Mouse (Mus musculus) small intestine, adult 2 months (tissue): ENCODE measurements around the gene Rnf167. TPM values are rescaled to one million over a fixed set of nuclear protein-coding genes. Genes with fewer than 3 reads are reported as not detected.
A peak's percentile ranks its signal among the peaks of the same experiment; 100 is the strongest.

Source experiments
- H3K27ac ChIP-seq: fragments of 200-500 bp; 2 replicates; pipeline ENCODE4 v1.5.1; 2012; ENCODE audit warnings: low read depth, low read length, control low read depth, inconsistent platforms; ENCODE audit not compliant: insufficient read depth
- H3K27me3 ChIP-seq: fragments of 200-500 bp; 2 replicates; pipeline ENCODE4 v1.6.1; 2012; ENCODE audit warnings: mild to moderate bottlenecking, moderate library complexity, low read length, inconsistent platforms; ENCODE audit not compliant: control insufficient read depth, insufficient read depth
- H3K36me3 ChIP-seq: fragments of 200-500 bp; 2 replicates; pipeline ENCODE4 v1.6.1; 2012; ENCODE audit warnings: mild to moderate bottlenecking, low read length, control low read depth, inconsistent platforms; ENCODE audit not compliant: control insufficient read depth, insufficient read depth
- H3K4me1 ChIP-seq: fragments of 200-500 bp; 2 replicates; pipeline ENCODE4 v1.6.1; 2012; ENCODE audit warnings: low read length, inconsistent platforms, mixed read lengths; ENCODE audit not compliant: control insufficient read depth, insufficient read depth, insufficient read length
- H3K4me3 ChIP-seq: fragments of 200-500 bp; 2 replicates; pipeline ENCODE4 v1.5.1; 2012; ENCODE audit warnings: low read depth, mild to moderate bottlenecking, control low read depth, inconsistent platforms, low read length, moderate library complexity
- CTCF ChIP-seq: fragments of 200-500 bp; IDR thresholded peaks from 2 replicates; pipeline ENCODE4 v1.5.1; 2012; ENCODE audit warnings: low read depth, mild to moderate bottlenecking, control low read depth, inconsistent platforms, low read length, moderate library complexity, mixed read lengths; ENCODE audit not compliant: insufficient replicate concordance, insufficient read length; ENCODE audit errors: extremely low read depth
- POLR2A ChIP-seq: fragments of 200-500 bp; IDR thresholded peaks from 2 replicates; pipeline ENCODE4 v1.6.1; 2012; ENCODE audit warnings: low read depth, mild to moderate bottlenecking, control low read depth, inconsistent platforms, low read length, moderate library complexity
- WGBS: fragments of 180-500 bp; shearing (Covaris S2); methylation state at CpG from one replicate; pipeline ENCODE4 v1.1.7; 2018; 5-methylcytosine and 5-hydroxymethylcytosine counted together
- polyA plus RNA-seq: library from polyadenylated mRNA; depleted of rRNA; stranded (reverse); fragments of >200 nt; gene quantifications from 2 replicates; pipeline ENCODE4 v1.2.3, GENCODE M21; 2012

The Rnf167 gene
- polyA plus RNA-seq, 1 experiment: 114 TPM

GRCm38 (mm10) chr11:70623053-70623742, 23.8 kb upstream of the Rnf167 start:
- 44% methylated on average over 10 of the region's 10 CpGs for WGBS
- H3K36me3 ChIP-seq: no peaks in the 10 kb centered on the region
- peaks cover 27% of the 10 kb centered on the region for H3K4me1 ChIP-seq
- TF ChIP-seq POLR2A (no peak), CTCF (peak; percentile 51; the same call in 1 of the 2 replicates)
- no peaks in the 10 kb centered on the region for H3K27me3 ChIP-seq
- no peak overlapping the region for H3K27ac ChIP-seq
- no peak overlapping the region for H3K4me3 ChIP-seq

- no peak overlapping the region for H3K4me3 ChIP-seq
- H3K4me1 ChIP-seq: peaks cover 29% of the 10 kb centered on the region
- H3K27ac ChIP-seq: no peak overlapping the region
- WGBS: 44% methylated on average over 4 of the region's 4 CpGs
- H3K27me3 ChIP-seq: no peaks in the 10 kb centered on the region
- H3K36me3 ChIP-seq: no peaks in the 10 kb centered on the region
- TF ChIP-seq CTCF: peak; percentile 70; the same call in 1 of the 2 replicates
- no peak for TF ChIP-seq POLR2A
Observed at GRCm38 (mm10) chr11:70625473-70625872, 21.6 kb upstream of the Rnf167 start.

- Histone ChIP-seq H3K36me3 (no peaks in the 10 kb centered on the region), H3K4me1 (peaks cover 25% of the 10 kb centered on the region), H3K27ac (peak overlapping the region; percentile 81), H3K4me3 (no peak overlapping the region), H3K27me3 (no peaks in the 10 kb centered on the region)
- 39% methylated on average over 4 of the region's 4 CpGs for WGBS
- TF ChIP-seq CTCF (no peak), POLR2A (no peak)
Observed at GRCm38 (mm10) chr11:70626877-70627276, 20.2 kb upstream of the Rnf167 start.

GRCm38 (mm10) chr11:70628431-70628830, 18.6 kb upstream of the Rnf167 start:
- peaks cover 16% of the 10 kb centered on the region; the same call in 1 of the 2 replicates for H3K4me1 ChIP-seq
- H3K27ac ChIP-seq: no peak overlapping the region
- no peaks in the 10 kb centered on the region for H3K27me3 ChIP-seq
- 65% methylated on average over 2 of the region's 2 CpGs for WGBS
- TF ChIP-seq CTCF (no peak), POLR2A (no peak)
- no peak overlapping the region for H3K4me3 ChIP-seq
- H3K36me3 ChIP-seq: no peaks in the 10 kb centered on the region

- TF ChIP-seq POLR2A: no peak
- TF ChIP-seq CTCF: no peak
- Histone ChIP-seq H3K27me3 (no peaks in the 10 kb centered on the region), H3K36me3 (no peaks in the 10 kb centered on the region), H3K4me1 (peaks cover 13% of the 10 kb centered on the region; the same call in 1 of the 2 replicates), H3K27ac (peak overlapping the region; percentile 93; the same call in 1 of the 2 replicates), H3K4me3 (no peak overlapping the region)
- WGBS: 26% methylated on average over 5 of the region's 5 CpGs
Observed at GRCm38 (mm10) chr11:70629557-70629956, 17.5 kb upstream of the Rnf167 start.

GRCm38 (mm10) chr11:70630129-70630528, 16.9 kb upstream of the Rnf167 start:
- no peaks in the 10 kb centered on the region for H3K36me3 ChIP-seq
- H3K27ac ChIP-seq: peak overlapping the region; percentile 93
- TF ChIP-seq CTCF (no peak), POLR2A (peak; percentile 61; the same call in 1 of the 2 replicates)
- peaks cover 13% of the 10 kb centered on the region; the same call in 1 of the 2 replicates for H3K4me1 ChIP-seq
- WGBS: 28% methylated on average over 7 of the region's 7 CpGs
- no peak overlapping the region for H3K4me3 ChIP-seq
- H3K27me3 ChIP-seq: no peaks in the 10 kb centered on the region

GRCm38 (mm10) chr11:70635601-70636000, 11.4 kb upstream of the Rnf167 start:
- 69% methylated on average over 4 of the region's 4 CpGs for WGBS
- no peak for TF ChIP-seq CTCF
- TF ChIP-seq POLR2A: no peak
- H3K27me3 ChIP-seq: no peaks in the 10 kb centered on the region
- H3K4me1 ChIP-seq: no peaks in the 10 kb centered on the region
- no peaks in the 10 kb centered on the region for H3K36me3 ChIP-seq
- no peak overlapping the region for H3K4me3 ChIP-seq
- H3K27ac ChIP-seq: no peak overlapping the region
